Mouse (Mus musculus): ENCODE measurements around the gene Lct. TPM values are rescaled to one million over a fixed set of nuclear protein-coding genes. Genes with fewer than 3 reads are reported as not detected.
"Not testable (repeated sequence)": the region's sequence is repeated elsewhere in the genome, so short reads cannot be mapped to it uniquely, and the experiment has no call there.

Lct gene
- under 1 TPM; 0.40 to 0.48 TPM for total RNA-seq (2021)
- long read RNA-seq, experiment 1 = 0 reads
- long read RNA-seq, experiment 2 = 0 reads

DNA sequence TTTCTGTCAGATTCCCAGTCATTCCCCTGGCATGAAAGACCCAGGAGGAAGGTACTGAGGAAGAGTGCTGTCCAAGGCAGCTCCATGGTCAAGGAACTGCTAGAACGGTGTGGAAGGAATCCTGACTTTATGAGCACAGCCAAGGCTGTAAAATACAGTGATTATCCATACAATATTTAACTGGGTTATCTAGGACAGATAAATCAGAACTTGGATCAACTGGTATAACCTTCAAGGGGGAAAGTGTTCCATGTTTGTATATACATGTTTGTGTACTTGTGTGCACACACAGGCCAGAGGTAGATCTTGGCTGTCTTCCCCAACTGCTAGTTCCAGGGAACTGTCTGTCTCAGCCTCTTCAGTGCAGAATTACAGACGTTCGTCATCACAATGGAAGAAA is at the start of gene Lct:
Gene Lct, minus strand, starts transcription at position 101 of the 400 bp plus-strand sequence.
- DNase-seq (ENCODE audit: low spot score in 2 of 2) = no peak

DNA sequence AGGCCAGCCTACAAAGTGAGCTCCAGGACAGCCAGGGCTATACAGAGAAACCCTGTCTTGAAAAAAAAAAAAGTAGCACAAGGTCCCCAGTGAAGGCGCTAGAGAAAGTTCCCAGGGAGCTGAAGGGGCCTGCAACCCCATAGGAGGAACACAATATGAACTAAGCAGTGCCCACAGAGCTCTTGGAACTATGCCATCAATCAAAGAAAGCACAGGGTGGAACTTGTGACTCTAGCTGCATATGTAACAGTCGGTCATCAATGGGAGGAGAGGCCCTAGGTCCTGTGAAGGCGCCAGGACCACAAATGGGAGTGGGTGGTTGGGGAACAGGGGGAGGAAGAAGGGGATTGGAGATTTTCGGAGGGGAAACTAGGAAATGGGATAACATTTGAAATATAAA is 48.7 kb upstream of the Lct start:
- DNase-seq (ENCODE audit: low spot score in 2 of 2) = no peak

DNA sequence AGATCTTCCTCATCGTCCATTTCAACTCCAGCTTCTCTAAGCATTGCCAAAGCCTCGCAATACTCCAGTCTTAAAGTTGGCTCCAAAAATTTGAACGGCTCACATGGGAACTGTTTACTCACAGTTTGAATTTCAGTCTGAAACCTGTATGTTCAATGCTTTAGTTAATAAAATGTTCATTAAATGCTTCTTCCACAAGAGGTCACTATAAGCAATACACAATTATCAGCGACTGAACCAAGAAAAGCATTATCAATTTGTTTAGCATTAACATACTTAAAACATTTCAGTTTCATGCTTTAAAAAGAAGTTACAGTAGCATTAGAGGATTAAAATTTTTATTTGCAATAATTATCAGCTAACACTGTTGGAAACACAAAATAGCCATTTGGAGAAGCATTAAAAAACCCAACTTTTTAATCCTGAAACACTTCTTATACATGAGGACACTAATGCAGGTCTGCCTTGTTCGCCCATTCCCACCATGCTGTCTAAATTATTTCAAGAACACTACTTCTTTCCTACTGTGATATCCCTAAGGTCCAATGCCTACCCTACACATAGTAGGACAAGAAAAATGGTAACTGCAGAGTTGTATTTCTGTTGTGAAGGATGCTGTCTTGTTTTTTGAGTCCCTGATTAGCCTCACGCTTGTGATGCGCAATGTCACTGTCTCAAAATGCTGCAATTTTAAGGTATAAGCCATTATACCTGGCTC is 44.2 kb upstream of the Lct start:
- DNase-seq (ENCODE audit: low spot score in 2 of 2) = no peak

DNA sequence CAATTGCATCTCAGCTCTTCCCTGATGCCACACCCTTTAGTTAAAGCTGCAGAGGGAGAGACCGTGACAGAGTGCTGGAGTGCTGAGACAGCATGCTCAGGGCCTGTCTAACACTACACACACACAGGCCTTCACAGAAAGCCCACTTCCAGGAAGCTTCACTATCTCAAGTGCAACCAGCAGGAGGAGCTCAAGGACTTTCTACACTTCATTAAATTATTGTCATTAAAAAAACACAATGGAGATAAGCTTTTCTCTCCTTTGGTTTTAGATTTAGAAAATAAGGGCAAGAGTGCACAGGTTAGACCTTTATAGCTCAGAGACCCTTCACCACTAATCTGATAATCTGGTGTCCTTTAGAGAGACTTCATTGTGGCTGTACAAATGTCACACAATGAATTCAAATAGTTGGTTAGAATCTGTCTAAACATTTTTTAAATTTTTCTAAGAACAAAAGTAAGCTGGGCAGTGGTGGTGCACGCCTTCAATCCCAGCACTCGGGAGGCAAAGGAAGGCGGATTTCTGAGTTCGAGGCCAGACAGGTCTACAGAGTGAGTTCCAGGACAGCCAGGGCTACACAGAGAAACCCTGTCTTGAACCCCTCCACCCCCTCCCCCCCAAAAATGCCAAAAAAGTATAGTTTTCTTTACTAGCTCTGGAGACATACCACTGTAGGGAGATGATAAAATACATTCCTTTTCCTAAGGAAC is 40.8 kb upstream of the Lct start:
- peak in 1 of 2 experiments; percentile 7 for DNase-seq (ENCODE audit: low spot score in 2 of 2)

DNA sequence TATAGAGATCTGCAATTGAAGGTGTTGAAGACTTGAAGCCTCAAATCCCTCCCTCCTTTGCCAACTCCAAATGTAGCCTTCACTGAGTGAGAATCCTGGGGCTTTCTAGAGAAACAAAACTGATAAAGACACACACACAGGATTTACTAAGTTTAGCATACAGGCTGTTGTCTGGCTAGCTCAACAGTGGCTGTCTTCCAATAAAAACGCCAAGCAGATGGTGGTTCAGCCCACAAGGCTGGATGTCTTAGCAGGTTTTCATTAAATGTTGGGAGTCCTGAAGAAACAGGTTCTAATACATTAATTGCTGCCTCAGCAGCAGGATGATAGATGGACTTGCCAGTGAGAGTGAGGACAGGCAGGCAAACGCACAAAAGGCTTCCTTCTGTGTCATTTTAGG is 32.5 kb upstream of the Lct start:
- no peak for DNase-seq (ENCODE audit: low spot score in 2 of 2)

DNA sequence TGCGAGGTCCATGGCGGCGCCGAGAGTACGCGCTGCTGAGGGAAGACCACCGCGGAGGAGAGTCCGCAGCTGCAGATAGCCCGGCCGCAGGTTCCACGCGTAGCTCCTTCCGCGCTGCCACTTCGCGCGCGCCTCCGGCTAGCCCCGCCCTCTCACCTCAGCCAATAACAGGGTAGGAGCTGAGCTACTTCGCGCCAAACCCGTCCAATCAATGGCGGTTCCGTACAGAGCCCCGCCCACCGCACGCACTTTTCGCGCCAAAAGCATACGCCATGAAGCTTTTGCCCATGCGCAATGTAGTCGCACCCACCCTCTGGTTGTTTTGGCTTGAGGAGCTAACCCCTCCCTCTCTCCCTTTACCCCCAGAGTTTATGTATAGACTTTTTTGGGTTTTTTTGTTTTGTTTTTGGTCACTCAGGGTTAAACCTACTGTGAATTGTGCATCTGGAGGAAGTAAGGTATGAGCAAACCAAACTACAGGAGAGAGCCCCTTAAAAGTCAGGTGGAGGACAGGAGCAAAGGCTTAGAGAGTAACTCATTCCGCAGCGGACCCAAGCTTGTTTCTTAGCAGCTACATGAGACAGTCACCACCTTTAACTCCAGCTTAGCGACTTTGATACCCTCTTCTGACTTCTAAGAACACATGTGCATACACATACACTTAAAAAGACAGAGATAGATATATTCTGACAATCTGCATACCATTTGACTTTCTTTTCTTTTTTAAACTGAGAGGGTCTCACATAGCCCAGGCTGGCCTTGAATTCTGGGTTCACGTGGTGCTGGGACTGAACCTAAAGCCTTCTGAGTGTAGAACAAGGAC is 31.6 kb upstream of the Lct start, which contains the start of gene Mcm6:
Gene Mcm6, minus strand, starts transcription at position 111 of the 823 bp plus-strand sequence.
- DNase-seq (ENCODE audit: low spot score in 2 of 2) = peak; percentile 81 to 90

DNA sequence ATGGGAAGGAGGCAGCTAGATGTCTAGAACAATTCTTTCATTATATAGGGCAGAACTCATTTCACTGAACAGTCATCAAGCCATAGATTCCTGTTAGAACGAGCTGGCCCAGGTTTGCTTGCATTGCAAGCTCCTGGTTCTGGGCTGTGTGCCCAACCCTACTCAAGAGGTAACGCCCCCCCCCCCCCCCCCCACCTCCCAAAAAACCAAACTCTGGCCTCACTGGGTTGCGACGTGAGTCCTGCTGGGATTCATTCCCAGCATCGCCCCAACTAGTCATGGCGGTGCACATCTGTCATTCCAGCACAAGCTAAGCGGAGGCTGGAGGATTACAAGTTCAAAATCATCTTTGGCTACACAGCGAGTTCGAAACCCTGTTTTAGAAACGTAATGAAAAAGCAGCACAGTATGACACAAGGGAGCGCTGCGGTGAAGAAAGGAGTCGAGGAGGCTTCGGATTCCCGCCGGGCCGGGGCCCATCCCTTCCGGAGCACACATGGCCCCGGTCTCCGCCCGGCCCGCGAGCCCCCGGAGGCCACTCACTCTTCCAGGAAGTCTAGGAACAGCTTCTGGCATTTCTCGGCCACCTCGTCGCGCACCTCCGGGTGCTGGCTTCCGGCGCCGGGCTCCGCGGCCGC is 30.9 kb upstream of the Lct start:
- no peak for DNase-seq (ENCODE audit: low spot score in 2 of 2)

DNA sequence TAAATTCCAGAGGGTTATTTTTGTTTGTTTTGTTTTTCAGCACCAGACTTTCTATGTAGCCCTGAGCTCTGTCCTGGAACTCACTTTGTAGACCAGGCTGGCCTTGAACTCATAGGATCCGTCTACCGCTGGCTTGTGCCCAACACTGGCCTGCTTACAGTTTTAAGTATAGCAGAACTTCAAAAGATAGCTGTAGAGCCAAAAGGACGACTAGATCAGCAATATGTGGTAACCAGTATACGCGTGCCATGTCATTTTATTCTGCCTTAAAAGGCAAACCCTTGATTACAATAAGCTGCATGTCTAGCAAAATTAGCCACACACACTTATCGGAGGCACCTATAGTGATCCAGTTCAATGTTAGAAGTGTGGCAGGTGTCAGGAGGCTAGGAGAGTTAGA is 30.2 kb upstream of the Lct start:
- no peak for DNase-seq (ENCODE audit: low spot score in 2 of 2)

DNA sequence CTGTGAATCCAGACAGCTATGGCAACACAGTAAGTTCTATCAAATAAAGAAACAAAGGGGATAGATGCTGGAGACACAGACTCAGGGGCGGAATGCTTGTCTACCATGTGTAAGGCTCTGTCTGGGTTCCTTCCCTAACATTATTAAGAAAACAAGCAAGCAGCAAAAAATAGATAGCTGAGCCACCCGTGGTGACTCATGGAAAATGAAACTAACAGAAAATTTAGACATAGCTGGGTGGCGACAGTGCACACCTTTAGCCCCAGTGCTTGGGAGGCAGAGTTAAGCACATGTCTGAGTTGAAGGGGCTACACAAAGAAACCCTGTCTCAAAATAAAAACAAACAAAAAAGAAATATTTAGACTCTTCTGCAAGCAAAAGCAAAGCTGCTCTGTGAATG is 29.3 kb upstream of the Lct start:
- no peak for DNase-seq (ENCODE audit: low spot score in 2 of 2)

DNA sequence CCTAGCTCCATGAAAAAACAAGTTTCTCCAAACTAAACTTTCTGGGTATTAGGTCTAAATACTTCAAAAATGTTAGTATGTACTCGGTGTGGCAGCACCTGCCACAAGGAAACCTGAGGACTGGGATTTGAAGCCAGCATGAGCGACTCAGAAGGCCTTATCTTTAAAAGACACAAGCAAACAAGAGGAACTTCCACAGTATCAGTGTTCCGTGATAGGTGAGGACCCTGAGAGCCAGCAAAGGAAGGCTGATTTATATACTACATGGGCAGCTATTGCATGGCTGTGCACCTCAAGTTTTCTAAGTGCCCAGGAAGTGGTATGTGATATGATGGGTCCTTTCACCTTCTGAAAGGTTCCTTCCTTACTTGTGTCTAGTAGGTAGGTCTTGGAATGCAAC is 25.0 kb upstream of the Lct start:
- DNase-seq (ENCODE audit: low spot score in 2 of 2) = no peak

DNA sequence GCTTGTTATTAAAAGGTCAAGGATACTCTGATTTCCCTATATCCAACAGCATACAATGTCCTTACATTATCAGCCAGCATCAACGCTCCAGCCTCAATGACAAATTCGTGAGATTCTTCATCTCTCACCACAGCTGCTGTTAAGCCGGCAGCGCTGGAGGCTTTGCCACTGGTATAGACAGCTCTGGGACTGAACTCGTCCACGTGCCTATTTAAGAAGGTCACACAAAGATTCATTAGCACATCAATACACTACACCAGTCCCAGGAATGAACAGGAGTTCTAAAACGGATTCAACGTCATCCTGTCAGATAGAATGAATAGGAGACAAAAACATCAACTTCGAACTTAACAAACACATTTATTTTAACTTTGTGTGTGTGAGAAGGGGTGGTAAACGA is 16.1 kb upstream of the Lct start:
- DNase-seq (ENCODE audit: low spot score in 2 of 2) = no peak

DNA sequence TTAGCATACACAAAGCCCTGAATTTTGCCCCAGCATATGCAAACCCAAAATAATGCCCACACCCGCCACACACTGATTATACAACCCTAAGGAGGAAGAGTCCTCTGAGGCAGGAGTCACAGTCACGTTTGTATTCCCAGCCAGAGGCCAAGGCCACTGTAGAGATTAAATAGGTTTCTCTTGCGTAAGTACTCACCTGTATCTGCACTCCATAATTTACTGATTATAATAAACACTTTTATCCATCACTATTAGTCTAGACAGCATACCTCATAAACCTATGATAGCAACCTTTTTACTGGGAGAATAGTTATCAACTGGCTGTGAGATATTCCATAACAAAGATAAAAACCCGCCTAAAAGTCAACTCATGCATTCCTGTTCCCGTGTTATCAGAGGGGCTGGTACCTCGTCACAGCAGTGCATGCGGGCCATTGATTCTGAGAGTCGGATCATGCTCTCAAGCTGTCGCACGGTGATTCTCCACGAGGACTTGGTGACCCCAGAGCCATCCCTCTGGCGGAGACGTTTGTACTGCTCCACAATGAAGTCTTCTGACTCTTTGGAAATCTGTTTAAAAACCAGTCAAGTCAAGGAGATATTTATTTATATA is 9.7 kb upstream of the Lct start:
- no peak for DNase-seq (ENCODE audit: low spot score in 2 of 2)

DNA sequence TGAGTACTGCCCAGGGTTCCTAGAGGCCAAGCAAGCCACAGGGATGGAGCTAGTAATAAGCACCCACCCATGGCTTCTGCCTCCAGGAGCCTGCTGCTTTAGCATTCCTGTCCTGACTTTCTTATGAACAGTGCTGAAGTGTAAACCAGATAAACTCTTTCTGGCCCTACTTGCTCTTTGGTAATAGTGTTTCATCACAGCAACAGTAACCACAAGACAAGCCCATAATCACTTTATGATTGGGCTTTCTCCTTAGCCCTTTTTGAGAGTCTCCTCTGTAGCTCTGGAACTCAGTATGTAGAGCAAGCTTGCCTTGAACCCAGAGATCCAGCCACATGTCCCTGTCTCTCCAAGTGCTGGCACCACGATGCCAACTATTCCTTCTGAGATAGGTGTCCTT is 2.2 kb upstream of the Lct start:
- no peak for DNase-seq (ENCODE audit: low spot score in 2 of 2)

DNA sequence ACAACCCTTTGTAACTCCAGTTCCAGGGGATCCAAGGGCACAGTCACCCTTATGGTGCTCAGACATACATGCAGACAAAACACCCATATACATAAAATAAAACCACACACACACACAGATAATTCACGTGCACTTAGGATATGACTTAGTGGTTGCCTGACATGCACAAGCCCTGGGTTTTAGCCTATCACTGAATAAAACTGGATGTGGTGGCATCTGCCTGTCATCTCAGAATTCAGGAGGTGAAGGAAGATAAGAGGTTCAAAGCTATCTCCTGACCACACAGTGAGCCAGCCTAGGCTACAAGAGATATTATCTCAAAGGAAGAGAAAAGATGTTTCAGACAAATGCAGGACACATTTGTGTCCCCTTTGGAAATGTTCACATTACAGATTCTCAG is 953 bp downstream of the Lct start:
- no peak for DNase-seq (ENCODE audit: low spot score in 2 of 2)

DNA sequence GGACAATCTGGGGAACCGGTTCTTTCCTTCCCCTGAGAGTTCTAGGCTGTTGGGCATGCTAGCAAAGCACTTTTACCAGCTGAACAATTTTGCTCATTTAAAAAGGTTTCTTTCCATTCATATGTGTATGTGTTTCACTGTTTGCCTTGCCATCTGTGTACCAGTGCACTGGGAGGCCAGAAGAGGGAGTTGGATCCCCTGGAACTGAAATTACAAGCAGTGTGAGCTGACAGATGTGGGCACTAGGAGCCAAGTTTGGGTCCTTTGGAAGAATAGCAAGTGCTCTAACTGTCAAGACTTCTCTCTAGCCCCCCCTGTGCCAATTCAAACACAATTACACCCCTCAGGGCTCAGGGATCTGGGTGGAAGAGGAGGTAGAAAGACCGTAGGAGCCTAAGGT is 3.3 kb downstream of the Lct start:
- no peak for DNase-seq (ENCODE audit: low spot score in 2 of 2)

DNA sequence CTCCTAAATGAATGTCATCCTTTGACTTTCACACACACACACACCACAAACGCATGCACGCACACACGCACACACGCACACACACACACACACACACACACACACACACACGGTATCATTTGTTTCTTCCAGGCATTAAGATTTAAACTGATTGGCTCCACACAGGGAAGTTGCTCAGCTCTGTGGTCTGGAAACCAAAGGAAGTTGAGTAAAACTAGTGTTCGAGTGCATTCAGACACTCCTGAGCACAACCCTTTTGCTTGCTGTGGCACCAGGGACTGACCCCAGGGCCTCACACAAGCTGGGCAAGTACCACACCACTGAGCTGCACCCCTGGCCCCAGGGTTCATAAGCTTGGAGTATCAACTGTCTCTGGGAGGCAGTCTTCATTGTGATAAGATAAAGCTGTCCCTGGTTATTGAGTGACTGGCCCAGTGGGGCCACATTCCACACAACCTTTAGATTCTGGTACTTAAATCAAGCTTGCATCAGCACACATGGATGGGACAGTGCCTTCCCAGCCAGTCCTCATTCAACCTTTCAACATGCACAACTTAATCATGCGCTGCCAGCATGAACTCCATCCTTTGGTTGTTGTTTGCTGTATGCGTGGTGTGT is 5.0 kb downstream of the Lct start:
- no peak for DNase-seq (ENCODE audit: low spot score in 2 of 2)

DNA sequence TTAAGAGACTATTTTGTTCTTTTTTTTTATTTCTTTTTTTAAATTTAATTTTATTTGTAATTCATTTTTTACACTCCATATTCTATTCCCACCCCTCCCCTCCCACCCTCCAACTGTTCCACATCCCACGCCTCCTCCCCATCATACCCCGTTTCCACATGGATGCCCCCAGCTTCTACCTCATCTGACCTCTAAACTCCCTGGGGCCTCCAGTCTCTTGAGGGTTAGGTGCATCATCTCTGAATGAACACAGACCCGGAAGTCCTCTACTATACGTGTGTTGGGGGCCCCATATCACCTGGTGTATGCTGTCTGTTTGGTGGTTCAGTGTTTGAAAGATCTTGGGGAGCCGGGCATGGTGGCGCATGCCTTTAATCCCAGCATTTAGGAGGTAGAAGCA is 8.9 kb downstream of the Lct start:
- DNase-seq (ENCODE audit: low spot score in 2 of 2) = not testable (repeated sequence)

DNA sequence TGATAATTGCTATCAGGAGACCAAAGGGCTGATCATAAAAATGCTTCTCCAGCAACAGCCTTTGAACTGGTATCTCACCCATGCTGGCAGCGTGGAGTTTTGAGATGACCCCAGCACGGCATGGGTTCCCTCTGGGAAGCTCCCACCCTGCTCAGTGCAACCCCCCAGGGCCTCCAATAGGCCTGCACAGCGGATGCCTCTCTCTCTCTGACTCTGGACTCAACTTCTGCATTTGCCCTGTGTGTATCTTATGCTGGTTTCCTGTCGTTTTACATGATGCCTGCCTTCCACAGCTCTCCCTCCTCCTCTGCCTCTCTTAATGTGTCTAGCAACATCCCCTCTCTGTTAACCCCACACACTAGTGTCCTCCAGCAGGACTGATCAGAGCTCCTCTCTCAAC is 13.5 kb downstream of the Lct start:
- DNase-seq (ENCODE audit: low spot score in 2 of 2) = no peak

DNA sequence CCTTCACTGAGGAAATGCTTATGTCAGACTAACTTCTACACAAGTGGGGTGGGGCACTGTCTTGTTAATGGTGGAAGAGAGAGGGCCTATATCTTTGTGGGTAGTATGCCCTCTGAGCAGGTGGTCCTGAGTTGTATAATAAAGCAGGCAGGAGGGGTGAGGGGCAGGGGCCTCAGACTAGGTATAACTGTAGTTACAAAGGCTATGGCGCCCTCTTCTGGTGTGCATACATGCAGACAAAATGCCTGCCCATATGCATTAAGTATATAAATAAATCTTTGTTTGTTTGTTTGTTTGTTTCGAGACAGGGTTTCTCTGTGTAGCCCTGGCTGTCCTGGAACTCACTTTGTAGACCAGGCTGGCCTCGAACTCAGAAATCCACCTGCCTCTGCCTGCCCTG is 19.1 kb downstream of the Lct start:
- DNase-seq (ENCODE audit: low spot score in 2 of 2) = no peak

DNA sequence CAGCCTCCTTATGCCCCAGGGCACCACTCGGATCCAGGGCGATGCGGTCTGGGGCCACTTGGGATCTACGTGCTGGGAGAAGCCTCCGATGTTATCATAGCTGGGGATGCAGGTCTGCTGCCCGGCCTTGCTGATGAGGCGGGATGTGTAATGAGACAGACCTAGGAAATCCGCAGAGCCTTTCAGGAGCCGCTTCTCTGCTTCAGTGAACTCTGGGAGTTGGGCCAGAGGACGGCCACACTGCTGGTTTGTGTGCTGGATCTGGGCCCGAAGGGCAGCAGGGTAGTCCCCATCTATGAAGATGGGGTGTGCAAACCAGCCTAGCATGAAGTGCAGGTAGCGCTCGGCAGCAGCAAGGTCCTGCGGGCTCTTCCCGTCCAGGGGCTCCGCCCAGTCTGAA is 24.2 kb downstream of the Lct start:
- DNase-seq (ENCODE audit: low spot score in 2 of 2) = no peak

All from adrenal gland, postnatal 4 days (tissue).